Mouse (Mus musculus): ENCODE data around the gene Ublcp1. TPM values are rescaled to one million over a fixed set of nuclear protein-coding genes. Genes with fewer than 3 reads are reported as not detected.
"Not testable (repeated sequence)": the region's sequence is repeated elsewhere in the genome, so short reads cannot be mapped to it uniquely, and the experiment has no call there.

Ublcp1 gene
- total RNA-seq, 2 experiments from 2014 or later = 35.5 to 46.2 TPM

DNA sequence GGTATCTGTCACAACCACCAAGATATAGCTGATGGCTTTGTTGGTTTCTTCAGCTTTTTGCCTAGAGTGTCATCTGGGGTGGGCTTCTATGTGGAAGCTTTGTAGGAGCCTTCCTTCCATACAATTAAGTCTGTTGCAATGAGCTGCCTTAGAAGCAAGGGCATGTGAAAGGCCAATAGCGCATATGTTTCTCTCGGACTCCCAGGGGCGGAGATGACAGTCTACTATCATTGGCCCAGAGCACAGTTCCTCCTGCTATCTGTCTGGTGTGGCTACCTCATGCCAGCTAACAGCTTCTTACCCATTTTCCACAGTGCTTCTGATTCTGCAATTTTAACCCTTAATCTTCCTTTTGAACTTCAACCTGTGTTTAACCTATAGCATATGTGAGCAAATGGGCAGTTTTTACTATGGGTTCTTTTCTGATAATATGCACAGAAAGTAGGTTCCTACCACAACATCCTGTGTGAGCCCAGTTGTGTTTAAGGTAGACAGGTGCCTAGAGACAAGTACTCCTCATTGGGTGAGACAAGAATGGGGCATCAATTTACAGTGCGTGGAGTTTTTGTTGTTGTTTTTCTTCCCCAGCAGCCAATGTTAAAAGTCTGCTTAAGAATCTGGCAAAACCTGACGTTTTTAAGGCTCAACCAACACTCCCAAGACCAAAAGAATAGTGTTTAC is 24.5 kb upstream of the Ublcp1 start:
- no peak for DNase-seq (ENCODE audit: low spot score in 2 of 2)

DNA sequence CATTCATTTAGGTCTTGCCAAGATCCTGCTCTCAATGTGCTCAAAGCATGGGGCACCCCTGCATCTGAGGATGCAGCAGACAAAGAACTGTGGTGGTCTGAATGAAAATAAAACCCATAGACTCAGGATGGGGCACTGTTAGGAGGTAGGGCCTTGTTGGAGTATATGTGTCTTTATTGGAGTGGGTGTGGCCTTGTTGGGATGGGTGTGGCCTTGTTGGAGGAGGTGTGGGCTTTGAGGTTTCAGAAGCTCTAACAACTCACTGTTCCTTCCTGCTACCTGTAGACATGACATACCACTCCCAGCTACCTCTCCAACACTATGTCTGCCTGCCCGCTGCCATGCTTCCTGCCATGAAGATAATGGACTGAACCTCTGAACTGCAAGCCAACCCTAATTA is 18.8 kb upstream of the Ublcp1 start:
- no peak for DNase-seq (ENCODE audit: low spot score in 2 of 2)

DNA sequence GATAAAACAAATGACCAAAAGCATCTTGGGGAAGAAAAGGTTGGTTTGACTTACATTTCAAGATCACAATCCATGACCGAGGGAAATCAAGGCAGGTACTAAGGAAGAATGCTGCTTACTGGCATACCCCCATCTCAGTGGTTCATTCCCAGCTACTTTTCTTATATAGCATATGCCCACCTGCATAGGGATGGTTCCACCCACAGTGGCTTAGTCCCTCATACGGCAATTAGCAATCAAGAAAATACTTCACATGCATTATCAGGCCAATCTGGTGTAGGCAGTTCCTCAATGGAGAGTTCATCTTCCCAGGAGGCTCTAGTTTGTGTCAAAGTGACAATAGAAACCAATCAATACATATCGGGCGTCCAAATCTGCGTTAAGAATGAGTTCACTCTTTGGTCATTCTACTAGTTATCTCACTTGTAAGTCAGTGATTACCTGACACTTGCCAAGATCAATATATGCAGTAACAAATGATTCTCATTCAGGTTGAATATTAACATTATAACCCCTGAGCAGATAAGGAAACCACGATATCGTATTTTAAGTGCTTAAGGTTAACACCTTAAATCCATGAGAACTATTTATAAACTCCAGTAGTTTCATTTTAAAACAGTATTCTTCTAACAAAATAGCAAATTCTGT is 14.9 kb upstream of the Ublcp1 start:
- DNase-seq (ENCODE audit: low spot score in 2 of 2) = no peak

DNA sequence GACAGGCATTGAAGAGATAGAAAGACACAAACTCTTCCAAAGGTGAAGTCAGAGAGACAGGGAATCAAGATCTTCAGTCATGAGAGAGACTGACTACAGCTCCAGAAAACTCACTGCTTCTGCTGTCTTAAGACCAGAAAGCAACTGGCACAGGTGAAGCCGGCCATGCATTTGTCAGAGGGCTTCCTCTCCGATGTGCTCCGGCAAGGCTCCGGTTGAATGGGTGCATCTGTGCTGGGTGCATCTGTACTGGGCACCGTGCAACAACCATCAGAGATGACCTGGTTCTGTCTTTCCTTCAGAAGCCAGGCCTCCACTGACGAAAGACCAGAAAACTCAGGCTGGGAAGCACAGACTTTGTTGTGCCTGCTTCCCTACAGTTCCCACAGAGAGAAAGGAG is 9.9 kb upstream of the Ublcp1 start:
- no peak for DNase-seq (ENCODE audit: low spot score in 2 of 2)

DNA sequence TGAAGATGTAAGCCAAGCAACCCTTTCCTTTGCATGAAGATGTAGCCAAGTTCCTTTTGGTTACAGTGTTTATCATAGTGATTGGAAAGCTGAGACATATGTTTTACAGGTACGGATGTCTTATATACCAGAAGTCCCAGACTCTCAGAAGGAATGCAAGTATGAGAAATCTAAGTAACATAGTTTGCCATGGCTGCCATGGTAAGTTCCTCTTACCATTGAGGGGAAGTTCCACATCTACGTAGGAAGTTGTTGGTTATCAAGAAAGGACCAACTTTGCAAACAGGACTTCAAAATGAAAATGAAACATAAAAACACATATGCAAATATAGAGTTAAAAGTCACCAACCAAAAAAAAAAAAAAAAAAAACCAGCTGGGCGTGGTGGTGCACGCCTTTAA is 8.1 kb upstream of the Ublcp1 start:
- DNase-seq (ENCODE audit: low spot score in 2 of 2) = no peak

DNA sequence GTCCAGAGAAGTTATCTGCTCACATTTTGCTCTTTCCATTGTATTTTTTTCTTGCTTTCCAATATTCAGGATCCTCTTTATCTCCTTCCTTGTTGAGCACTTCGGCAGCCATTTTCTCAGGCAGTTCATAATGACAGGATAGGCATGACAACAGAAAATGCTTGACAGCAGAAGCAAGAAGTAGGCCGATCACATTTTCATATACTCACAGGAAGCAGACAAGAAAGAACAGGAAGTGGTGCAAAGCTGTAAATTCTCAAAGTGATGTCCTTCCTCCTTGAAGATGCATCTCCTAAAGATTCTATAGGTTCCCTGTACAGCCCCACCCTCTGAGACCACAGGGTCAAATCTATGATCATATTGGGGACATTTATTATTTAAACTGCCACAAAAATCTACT is 6.1 kb upstream of the Ublcp1 start:
- no peak for DNase-seq (ENCODE audit: low spot score in 2 of 2)

DNA sequence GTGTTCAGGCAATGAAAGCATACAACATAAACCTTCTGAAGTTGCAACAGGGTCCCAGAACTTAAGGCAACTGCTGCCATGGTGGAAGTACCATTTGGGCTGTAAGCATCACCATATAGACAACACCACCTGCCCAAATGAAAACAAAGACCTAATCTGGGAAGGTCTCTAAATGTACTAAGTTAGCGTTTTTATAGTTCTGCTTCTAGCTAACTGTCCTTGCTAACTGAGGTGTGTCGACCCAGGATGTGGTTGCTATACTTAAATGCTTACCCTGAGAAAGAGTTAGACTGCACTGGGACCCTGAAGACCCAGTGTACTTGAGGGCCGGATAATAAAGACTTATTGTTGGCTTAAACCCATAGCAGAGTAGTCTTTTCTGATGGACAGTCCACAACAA is 5.2 kb upstream of the Ublcp1 start:
- DNase-seq (ENCODE audit: low spot score in 2 of 2) = no peak

DNA sequence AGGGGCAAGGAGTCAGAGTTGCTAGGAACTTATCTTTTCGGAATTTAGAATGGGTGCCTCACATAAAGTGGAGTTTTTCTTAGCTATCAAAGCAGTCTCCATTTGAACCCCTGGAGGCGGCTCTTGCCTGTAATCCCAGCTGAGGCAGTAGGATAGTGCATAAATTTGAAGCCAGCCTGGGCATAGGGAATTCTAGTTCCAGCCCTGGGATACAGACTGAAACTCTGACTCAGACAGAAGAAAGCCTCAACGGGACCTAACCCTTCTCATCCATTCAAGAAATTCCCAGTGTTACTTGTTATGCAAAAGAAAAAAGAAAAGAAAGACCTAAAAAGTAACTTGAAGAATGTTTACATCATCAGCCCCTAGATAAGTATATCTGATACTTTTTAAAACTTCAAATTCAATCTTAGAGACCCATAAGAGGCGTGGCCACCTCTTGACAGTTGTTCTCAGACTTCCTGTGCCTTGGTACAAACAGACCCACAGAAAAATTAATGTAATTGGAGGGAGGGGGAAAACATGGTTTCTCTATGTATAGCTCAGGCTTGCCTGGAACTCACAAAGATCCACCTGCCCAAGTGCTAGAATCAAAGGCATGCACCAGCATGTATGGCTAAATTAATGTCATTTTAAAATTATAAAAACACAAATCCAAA is 1.2 kb upstream of the Ublcp1 start:
- DNase-seq (ENCODE audit: low spot score in 2 of 2) = peak in 1 of 2 experiments; percentile 20

DNA sequence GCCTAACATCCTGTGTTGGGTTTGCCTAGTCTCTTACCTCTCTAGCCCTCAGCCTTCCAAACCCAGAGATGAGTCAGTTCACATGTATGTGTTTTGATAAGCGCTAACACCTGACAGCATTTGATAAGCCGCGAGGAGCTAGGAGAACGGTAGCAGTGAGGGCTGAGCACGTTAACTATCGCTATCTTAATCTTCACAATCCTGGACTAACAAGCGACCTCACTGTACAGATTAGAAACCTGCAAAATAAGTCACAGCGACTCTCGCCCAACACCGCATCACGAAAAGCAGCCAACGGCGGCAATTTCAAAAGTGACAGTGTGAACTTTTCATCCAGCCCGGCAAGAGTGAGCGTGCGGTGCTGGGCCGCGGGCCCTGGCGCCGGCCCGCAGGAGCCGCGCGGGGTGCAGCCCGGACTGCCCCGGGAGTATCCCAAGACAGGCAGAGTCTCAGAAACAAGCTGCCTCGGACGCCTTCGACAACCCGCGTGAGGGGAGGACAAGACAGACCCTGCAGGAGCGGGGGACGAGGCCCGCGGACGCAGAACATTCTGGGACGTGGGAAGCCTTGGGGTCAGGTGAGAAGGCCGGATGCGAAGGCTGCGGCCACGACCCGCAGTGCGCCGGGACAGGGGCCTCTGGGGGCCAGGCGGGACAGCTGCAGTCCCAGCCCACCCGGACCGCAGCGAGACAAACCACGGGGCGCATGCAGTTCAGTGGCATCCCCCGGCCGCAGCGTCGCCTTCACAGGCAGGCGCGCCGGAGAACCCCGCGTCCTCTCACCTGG is 459 bp downstream of the Ublcp1 start:
- DNase-seq (ENCODE audit: low spot score in 2 of 2) = no peak

DNA sequence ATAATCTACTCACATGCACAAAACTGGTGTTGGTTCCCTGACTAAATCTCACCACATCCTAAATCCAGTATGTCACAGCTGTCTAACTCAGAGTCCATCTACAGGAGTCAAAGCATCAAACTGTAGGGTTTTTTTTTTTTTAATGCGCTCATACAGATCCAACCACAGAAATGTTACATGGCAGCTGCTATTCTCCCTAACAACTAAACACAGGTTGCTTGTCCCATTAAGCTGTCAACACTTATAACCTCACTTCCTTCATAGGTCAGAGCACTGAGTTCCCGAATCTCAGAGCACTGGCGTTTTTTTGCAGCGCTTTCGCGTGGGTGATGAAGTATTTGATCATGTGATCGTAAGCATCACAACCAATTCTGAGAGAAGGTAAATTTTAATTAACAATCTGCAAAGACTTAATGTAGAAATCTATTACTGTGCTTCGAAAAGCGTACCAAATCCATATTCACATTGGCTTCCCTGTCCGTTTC is 1.9 kb downstream of the Ublcp1 start:
- no peak for DNase-seq (ENCODE audit: low spot score in 2 of 2)

DNA sequence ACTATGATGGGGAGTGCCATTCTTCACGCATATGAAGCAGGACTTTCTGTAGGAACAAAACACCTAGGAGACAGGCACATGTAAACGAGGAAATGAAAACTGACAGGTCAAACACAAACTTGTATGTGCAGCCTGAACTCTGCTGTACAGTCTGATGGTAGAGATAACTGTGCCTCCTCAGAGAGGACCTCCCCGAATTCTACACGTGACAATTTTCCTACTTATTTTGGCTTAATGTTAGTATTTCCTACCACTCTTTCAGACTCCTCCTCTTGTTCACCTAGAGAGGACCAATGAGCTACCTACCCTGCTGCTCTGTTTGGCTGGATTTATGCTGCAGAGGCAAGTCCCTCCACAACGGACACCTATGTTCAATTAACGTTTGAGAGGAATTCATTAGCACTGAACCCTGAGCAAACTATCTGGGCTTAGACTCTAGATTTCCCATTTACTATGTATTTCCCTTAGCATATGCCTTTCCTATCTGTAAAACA is 3.3 kb downstream of the Ublcp1 start:
- no peak for DNase-seq (ENCODE audit: low spot score in 2 of 2)

DNA sequence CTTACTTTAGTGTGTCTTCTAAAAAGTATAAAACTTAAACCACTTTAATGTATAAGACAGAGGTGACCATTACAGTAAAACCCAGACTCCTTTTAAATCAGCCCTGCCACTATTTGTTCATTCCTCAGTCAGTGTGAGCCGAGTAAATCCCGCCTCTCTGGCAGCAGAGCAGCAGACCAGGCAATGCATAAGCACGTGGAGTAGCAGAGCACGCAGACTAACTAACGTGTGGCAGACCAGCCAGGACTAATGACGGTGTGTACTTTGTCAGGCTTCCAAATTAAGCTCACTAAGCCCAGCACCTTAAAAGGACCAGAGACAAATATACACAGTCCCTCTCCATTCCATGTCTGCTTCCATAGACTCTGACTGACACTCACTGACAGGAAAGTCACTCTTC is 8.8 kb downstream of the Ublcp1 start:
- DNase-seq (ENCODE audit: low spot score in 2 of 2) = no peak

DNA sequence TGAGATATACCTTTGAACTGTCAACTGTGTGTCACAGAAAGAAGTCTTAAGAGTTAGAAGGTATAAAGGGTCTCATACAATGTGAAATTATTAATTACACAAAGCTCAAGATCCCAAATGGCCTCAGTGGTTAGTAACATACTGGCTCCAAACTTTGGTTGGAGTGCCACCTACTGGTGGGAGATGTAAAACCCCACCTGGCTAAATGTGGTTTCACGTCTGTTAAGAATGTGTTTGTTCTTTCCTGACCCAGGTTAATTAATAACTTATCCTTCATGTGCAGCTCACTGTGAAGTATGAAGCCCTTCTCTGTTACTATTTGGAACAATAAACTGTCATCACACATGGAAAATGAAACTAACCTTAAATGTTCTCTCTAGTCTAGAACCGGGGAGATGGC is 16.9 kb downstream of the Ublcp1 start:
- DNase-seq (ENCODE audit: low spot score in 2 of 2) = peak; percentile 44 to 51

DNA sequence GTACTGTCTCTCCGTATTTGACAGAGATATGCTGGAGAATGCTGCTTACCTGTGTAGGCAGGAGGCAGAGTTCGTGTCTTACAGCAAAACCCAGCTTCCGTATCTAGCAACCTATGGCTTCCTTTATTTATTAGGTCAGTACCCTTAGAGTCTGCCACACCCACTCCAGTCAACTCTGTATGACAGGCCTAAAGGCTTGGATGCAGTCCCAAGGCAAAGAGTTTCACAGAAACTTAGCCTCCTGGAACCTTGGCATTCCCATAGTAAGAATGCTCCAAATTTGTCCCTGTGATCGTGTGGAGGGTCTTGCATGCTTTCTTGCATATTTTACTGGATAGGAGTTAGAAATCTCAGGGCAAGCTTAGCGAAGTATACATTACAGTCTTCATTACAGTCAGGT is 18.3 kb downstream of the Ublcp1 start:
- not testable (repeated sequence) for DNase-seq (ENCODE audit: low spot score in 2 of 2)

DNA sequence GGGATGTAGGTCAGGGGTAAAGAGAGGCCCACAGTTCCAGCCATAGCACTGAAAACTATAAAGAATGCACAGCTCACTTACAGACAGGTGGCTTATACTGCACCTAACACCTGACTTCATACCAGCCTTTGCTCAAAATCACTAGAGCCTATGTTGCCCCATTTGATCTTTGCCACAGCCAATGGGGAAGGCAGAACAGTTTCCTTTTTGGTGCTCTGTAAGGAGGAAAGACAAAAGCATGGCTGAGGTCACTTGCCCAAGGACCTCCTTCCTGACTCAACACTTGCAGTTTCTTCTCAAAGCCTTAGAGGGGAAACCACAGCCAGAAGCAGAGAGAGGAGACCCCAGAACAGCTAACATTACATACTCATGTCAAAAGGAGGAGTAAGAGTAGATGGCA is 19.3 kb downstream of the Ublcp1 start:
- no peak for DNase-seq (ENCODE audit: low spot score in 2 of 2)

DNA sequence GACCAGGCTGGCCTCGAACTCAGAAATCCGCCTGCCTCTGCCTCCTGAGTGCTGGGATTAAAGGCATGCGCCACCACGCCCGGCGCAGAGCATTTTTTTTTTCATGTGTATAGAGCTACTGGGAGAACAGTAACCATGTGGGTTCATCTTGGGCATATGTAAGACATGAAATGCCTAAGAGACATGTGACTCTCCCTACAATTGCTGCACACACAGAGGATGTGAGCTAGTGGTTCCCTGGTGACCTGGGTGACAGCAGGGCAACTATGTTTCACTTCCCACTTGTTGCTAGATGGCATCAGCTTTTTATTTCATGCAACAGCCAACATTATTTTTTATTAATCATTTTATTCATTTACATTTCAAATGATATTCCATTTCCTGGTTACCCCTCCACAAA is 32.5 kb downstream of the Ublcp1 start:
- DNase-seq (ENCODE audit: low spot score in 2 of 2) = no peak

DNA sequence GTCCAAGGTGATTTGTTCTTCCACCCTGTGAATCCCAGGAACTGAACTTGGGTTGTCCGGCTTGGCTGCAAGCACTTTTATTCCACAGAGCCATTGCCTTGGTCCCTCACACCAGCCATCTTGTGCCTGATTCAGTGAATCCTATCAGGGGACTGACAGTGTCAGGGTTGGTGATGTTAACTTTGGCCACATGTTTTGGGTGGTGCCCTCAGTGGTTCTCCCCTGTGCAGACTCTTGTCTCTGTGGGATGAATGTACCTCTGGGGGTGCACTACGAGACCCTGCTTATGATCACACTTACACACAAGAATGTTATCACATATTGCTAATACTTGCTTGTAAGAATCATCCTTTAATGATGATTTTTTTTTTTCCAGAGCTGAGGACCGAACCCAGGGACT is 40.3 kb downstream of the Ublcp1 start:
- no peak for DNase-seq (ENCODE audit: low spot score in 2 of 2)

DNA sequence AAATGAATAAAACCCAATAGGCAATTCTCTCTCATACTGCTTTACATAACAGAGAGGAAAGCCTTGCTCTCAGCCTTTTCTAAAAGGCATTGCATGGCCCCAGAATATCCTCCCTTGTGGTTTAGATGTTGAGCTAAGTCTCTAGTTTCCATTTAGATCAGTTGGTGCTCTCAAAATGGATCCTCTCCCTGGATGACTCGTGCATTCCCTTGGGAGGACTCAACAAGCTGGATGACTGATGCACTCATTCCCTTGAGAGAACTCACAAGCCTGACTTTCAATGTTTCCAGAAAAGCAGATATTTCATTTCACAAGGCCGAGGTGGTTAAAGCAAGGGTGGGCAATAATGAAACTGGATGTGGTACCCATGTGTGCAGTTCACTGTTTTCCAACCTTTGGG is 42.3 kb downstream of the Ublcp1 start:
- DNase-seq (ENCODE audit: low spot score in 2 of 2) = no peak

DNA sequence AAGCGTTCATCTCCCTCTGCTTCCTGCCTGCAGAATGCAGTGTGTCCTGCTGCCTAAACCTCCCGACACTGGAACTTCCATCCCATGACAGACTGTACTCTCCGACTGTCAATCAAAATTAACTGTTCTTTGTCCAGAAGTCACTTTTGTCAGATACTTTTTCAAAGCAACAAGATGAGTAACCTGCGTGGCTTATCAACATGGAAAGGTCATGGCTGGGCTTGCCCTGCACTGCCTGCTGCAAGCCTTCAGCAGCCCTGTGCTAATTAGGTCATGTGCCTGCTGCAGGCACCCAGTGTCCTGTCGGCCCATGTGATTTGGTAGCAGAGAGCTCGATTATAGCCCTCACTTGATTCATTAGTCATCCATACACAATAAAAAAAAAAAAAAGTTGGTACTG is 44.7 kb downstream of the Ublcp1 start:
- peak in 1 of 2 experiments; percentile 18 for DNase-seq (ENCODE audit: low spot score in 2 of 2)

DNA sequence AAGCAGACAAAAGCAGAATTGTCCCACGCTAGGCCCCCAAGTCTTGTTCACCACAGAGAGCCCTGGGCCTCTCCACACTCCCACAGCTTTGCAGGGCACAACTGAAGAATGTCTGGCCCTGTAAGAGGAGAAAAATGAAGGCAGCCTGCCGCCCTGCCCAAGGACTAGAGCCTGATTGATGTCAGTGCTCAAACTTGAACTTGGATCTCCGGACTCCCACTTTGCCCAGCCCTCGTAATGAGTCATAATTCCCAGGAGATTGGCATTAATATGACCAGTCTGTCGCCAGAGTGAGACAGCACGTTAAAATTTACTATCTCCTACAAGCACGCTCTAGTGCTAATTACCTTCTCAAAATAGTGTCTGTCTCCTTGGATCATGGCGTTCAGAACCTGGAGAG is 45.3 kb downstream of the Ublcp1 start:
- peak in 1 of 2 experiments; percentile 9 for DNase-seq (ENCODE audit: low spot score in 2 of 2)

DNA sequence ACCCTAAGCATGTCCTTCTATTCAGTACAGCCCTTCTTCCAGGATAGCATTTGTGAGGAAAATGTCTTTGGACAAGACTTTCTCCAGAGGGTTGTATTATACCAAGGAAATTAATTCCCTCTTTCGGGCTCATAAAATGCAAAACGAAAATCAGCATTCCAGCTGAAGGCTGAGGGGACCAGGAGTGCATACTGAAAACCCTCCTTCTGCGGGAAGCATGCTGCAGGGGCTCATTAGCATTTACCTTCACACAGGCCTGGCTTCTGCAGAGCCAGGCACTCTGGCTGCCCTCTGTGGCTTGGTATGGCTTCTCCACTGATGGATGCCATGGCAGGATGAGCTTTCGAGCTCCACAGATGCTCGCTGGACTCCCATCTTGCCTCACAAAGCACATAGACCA is 46.3 kb downstream of the Ublcp1 start:
- DNase-seq (ENCODE audit: low spot score in 2 of 2) = no peak
